Mouse (Mus musculus): ENCODE results near the gene Olfr1148.

GRCm38 (mm10) chr2:87809522-87809921 lies 20.8 kb upstream of the Olfr1148 start, which contains the start of gene Olfr1145:
- TF ChIP-seq E2F4 (IDR thresholded peaks at IDR 0.05; ENCODE audit: insufficient read depth), result no peak
- TF ChIP-seq TCF12 (IDR thresholded peaks at IDR 0.05; ENCODE audit: insufficient read depth, poor library complexity, severe bottlenecking), result no peak
- TF ChIP-seq POLR2A (IDR thresholded peaks at IDR 0.05; ENCODE audit: insufficient read length, low read depth), result no peak
- no peak for TF ChIP-seq USF1 (IDR thresholded peaks at IDR 0.05; ENCODE audit: low read depth)
- TF ChIP-seq SRF (IDR thresholded peaks at IDR 0.05; ENCODE audit: control insufficient read depth, insufficient read length, low read depth), result no peak
